Mouse (Mus musculus): ENCODE data around the gene Rab31. TPM values are rescaled to one million over a fixed set of nuclear protein-coding genes. Genes with fewer than 3 reads are reported as not detected.
A peak's percentile ranks its signal among the peaks of the same experiment; 100 is the strongest.

Rab31 gene
- 64.8 and 72.0 TPM in 2 replicates for polyA plus RNA-seq (2016; fragmentation: Nextera tagmentation; extraction: Ambion mirVana)

- Histone ChIP-seq H3K36me3 (no peaks in the 10 kb centered on the region), H3K4me1 (peaks cover 30% of the 10 kb centered on the region), H3K27ac (replicated peaks) (peak within 1 kb of the TSS; percentile 65), H3K9me3 (no peaks in the 10 kb centered on the region), H3K27me3 (peaks cover 16% of the 10 kb centered on the region), H3K9ac (replicated peaks) (peak within 1 kb of the TSS; percentile 89), H3K4me3 (peak within 1 kb of the TSS; percentile 81), H3K4me2 (replicated peaks) (peak within 1 kb of the TSS; percentile 86)
- WGBS = under 1% methylated on average over 74 of the region's 75 CpGs
- ATAC-seq (ENCODE audit: low FRiP score, low read depth) = peak; percentile 83
Observed at GRCm38 (mm10) chr17:65771951-65772934, at the start of gene Rab31. Gene Rab31, minus strand, starts transcription at chr17:65772752.

GRCm38 (mm10) chr17:65820197-65820596 is 47.6 kb upstream of the Rab31 start:
- no peaks in the 10 kb centered on the region for H3K27me3 ChIP-seq
- H3K27ac ChIP-seq (replicated peaks) = no peak overlapping the region
- H3K9ac ChIP-seq (replicated peaks) = no peak overlapping the region
- H3K9me3 ChIP-seq = no peaks in the 10 kb centered on the region
- ATAC-seq (ENCODE audit: low FRiP score, low read depth) = no peak
- no peak overlapping the region for H3K4me3 ChIP-seq
- peaks cover 74% of the 10 kb centered on the region for H3K36me3 ChIP-seq
- no peak overlapping the region for H3K4me2 ChIP-seq (replicated peaks)
- WGBS = 88% methylated on average over 5 of the region's 5 CpGs
- no peaks in the 10 kb centered on the region for H3K4me1 ChIP-seq

DNA sequence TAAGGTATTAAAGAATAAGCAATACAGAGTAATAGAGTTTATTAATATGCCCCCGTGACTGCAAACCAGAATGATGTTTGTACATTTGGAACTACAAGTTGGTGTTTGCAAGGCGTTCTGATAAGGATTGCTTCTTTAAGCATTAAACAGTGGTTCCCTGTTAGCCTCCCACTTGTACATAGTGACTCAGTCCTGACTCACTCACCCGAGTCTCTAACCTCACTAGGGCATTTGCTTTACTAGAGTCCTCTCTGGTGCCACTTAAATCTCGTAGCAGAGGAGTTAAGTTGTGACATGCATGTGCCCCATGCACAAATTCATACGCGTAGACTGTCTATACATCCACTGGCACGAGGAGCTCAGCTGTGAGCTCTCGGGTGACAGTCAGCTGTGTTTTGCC is 41.2 kb upstream of the Rab31 start:
- no peaks in the 10 kb centered on the region for H3K9me3 ChIP-seq
- no peaks in the 10 kb centered on the region for H3K4me1 ChIP-seq
- H3K27me3 ChIP-seq = no peaks in the 10 kb centered on the region
- no peak for ATAC-seq (ENCODE audit: low FRiP score, low read depth)
- H3K9ac ChIP-seq (replicated peaks) = no peak overlapping the region
- WGBS = 95% methylated on average over 8 of the region's 8 CpGs
- no peak overlapping the region for H3K4me3 ChIP-seq
- no peak overlapping the region for H3K4me2 ChIP-seq (replicated peaks)
- no peak overlapping the region for H3K27ac ChIP-seq (replicated peaks)
- peaks cover 73% of the 10 kb centered on the region for H3K36me3 ChIP-seq

GRCm38 (mm10) chr17:65811032-65811431 is 38.5 kb upstream of the Rab31 start:
- Histone ChIP-seq H3K4me2 (replicated peaks) (no peak overlapping the region), H3K9me3 (no peaks in the 10 kb centered on the region), H3K4me3 (no peak overlapping the region), H3K27ac (replicated peaks) (no peak overlapping the region), H3K4me1 (no peaks in the 10 kb centered on the region), H3K36me3 (peaks cover 59% of the 10 kb centered on the region), H3K27me3 (no peaks in the 10 kb centered on the region), H3K9ac (replicated peaks) (no peak overlapping the region)
- no peak for ATAC-seq (ENCODE audit: low FRiP score, low read depth)
- WGBS = 89% methylated on average over 5 of the region's 5 CpGs

DNA sequence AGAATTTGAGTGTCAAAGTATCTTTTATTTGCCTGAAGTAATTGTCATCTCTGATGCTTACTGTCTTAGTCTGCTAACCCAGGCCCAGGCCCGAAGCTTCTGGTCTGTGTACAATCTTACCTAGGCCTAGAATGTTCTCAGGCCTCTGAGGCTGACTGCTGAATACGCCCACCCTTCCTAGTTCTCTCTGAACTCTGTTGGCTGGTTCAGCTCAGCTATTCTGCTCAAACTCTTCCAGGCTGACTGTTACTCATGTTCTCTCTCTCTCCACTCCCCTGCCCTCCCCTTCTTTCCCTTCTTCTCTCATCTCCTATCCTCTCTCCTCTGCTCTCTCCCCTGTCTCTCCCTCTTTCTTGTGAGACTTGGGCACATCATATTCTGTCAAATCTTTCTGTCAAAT is 33.9 kb upstream of the Rab31 start:
- 80% methylated on average over 2 of the region's 2 CpGs for WGBS
- Histone ChIP-seq H3K4me2 (replicated peaks) (no peak overlapping the region), H3K4me3 (no peak overlapping the region), H3K4me1 (no peaks in the 10 kb centered on the region), H3K9ac (replicated peaks) (no peak overlapping the region), H3K27me3 (no peaks in the 10 kb centered on the region), H3K36me3 (peaks cover 26% of the 10 kb centered on the region), H3K9me3 (no peaks in the 10 kb centered on the region), H3K27ac (replicated peaks) (no peak overlapping the region)
- ATAC-seq (ENCODE audit: low FRiP score, low read depth) = no peak

- H3K9ac ChIP-seq (replicated peaks) = no peak overlapping the region
- ATAC-seq (ENCODE audit: low FRiP score, low read depth) = no peak
- peaks cover 22% of the 10 kb centered on the region for H3K36me3 ChIP-seq
- no peaks in the 10 kb centered on the region for H3K4me1 ChIP-seq
- H3K9me3 ChIP-seq = no peaks in the 10 kb centered on the region
- WGBS = 86% methylated on average over 4 of the region's 4 CpGs
- no peak overlapping the region for H3K4me3 ChIP-seq
- no peak overlapping the region for H3K27ac ChIP-seq (replicated peaks)
- no peak overlapping the region for H3K4me2 ChIP-seq (replicated peaks)
- H3K27me3 ChIP-seq = no peaks in the 10 kb centered on the region
Observed at GRCm38 (mm10) chr17:65805966-65806365, 33.4 kb upstream of the Rab31 start.

GRCm38 (mm10) chr17:65802026-65802425 is 29.5 kb upstream of the Rab31 start:
- WGBS = 79% methylated on average over 4 of the region's 4 CpGs
- Histone ChIP-seq H3K4me1 (0 out of 2 replicates have a peak, but pooled peaks cover 2% of the 10 kb centered on the region), H3K36me3 (peaks cover 6% of the 10 kb centered on the region), H3K4me2 (replicated peaks) (no peak overlapping the region), H3K27ac (replicated peaks) (no peak overlapping the region; the same call in 1 of the 2 replicates), H3K27me3 (no peaks in the 10 kb centered on the region), H3K9ac (replicated peaks) (no peak overlapping the region), H3K4me3 (no peak overlapping the region), H3K9me3 (no peaks in the 10 kb centered on the region)
- no peak for ATAC-seq (ENCODE audit: low FRiP score, low read depth)

DNA sequence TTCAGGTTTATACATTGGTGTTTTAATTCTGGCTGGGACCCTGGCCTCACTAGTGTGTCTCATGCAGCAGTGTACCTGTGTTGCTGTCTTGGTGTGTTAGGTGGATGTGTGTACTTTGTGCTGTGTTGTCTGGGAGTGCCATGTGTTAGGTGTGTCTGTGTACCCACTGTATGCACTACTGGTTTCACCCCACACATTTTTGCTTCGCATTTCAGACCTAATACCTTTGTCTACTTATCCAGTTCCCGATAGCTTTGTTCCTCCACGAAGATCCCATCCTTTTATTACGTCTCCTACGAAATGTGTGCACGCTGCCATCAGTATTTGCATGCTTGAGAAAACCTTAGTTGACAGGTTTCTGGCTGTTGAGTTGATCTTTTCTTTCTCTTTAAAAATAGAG is 27.9 kb upstream of the Rab31 start:
- Histone ChIP-seq H3K9ac (replicated peaks) (no peak overlapping the region), H3K4me3 (no peak overlapping the region), H3K9me3 (no peaks in the 10 kb centered on the region), H3K4me1 (0 out of 2 replicates have a peak, but pooled peaks cover 2% of the 10 kb centered on the region), H3K27me3 (no peaks in the 10 kb centered on the region), H3K27ac (replicated peaks) (no peak overlapping the region), H3K4me2 (replicated peaks) (no peak overlapping the region), H3K36me3 (peaks cover 6% of the 10 kb centered on the region)
- WGBS = 97% methylated on average over 6 of the region's 6 CpGs
- ATAC-seq (ENCODE audit: low FRiP score, low read depth) = no peak

- 86% methylated on average over 1 of the region's 1 CpGs for WGBS
Observed at GRCm38 (mm10) chr17:65799353-65799752, 26.8 kb upstream of the Rab31 start.

GRCm38 (mm10) chr17:65798446-65798845 is 25.9 kb upstream of the Rab31 start:
- WGBS = 80% methylated on average over 4 of the region's 4 CpGs
- H3K9ac ChIP-seq (replicated peaks) = no peak overlapping the region
- no peak overlapping the region for H3K27ac ChIP-seq (replicated peaks)
- no peaks in the 10 kb centered on the region; the same call in 1 of the 2 replicates for H3K36me3 ChIP-seq
- H3K4me1 ChIP-seq = 0 out of 2 replicates have a peak, but pooled peaks cover 2% of the 10 kb centered on the region
- no peak overlapping the region for H3K4me3 ChIP-seq
- no peak for ATAC-seq (ENCODE audit: low FRiP score, low read depth)
- H3K27me3 ChIP-seq = no peaks in the 10 kb centered on the region
- no peaks in the 10 kb centered on the region for H3K9me3 ChIP-seq
- no peak overlapping the region for H3K4me2 ChIP-seq (replicated peaks)

More at GRCm38 (mm10) chr17:65799353-65799752, 26.8 kb upstream of the Rab31 start:
- no peak for ATAC-seq (ENCODE audit: low FRiP score, low read depth)
- no peaks in the 10 kb centered on the region; the same call in 1 of the 2 replicates for H3K36me3 ChIP-seq
- H3K9me3 ChIP-seq = no peaks in the 10 kb centered on the region
- no peak overlapping the region for H3K9ac ChIP-seq (replicated peaks)
- H3K4me2 ChIP-seq (replicated peaks) = no peak overlapping the region
- H3K27me3 ChIP-seq = no peaks in the 10 kb centered on the region
- 0 out of 2 replicates have a peak, but pooled peaks cover 2% of the 10 kb centered on the region for H3K4me1 ChIP-seq
- no peak overlapping the region for H3K4me3 ChIP-seq
- H3K27ac ChIP-seq (replicated peaks) = no peak overlapping the region

- no peak overlapping the region for H3K4me3 ChIP-seq
- no peak for ATAC-seq (ENCODE audit: low FRiP score, low read depth)
- H3K4me2 ChIP-seq (replicated peaks) = no peak overlapping the region
- 0 out of 2 replicates have a peak, but pooled peaks cover 2% of the 10 kb centered on the region for H3K4me1 ChIP-seq
- H3K27me3 ChIP-seq = no peaks in the 10 kb centered on the region
- no peaks in the 10 kb centered on the region for H3K9me3 ChIP-seq
- H3K9ac ChIP-seq (replicated peaks) = no peak overlapping the region
- H3K27ac ChIP-seq (replicated peaks) = no peak overlapping the region
- 90% methylated on average over 7 of the region's 7 CpGs for WGBS
- no peaks in the 10 kb centered on the region; the same call in 1 of the 2 replicates for H3K36me3 ChIP-seq
Observed at GRCm38 (mm10) chr17:65796056-65796455, 23.5 kb upstream of the Rab31 start.

DNA sequence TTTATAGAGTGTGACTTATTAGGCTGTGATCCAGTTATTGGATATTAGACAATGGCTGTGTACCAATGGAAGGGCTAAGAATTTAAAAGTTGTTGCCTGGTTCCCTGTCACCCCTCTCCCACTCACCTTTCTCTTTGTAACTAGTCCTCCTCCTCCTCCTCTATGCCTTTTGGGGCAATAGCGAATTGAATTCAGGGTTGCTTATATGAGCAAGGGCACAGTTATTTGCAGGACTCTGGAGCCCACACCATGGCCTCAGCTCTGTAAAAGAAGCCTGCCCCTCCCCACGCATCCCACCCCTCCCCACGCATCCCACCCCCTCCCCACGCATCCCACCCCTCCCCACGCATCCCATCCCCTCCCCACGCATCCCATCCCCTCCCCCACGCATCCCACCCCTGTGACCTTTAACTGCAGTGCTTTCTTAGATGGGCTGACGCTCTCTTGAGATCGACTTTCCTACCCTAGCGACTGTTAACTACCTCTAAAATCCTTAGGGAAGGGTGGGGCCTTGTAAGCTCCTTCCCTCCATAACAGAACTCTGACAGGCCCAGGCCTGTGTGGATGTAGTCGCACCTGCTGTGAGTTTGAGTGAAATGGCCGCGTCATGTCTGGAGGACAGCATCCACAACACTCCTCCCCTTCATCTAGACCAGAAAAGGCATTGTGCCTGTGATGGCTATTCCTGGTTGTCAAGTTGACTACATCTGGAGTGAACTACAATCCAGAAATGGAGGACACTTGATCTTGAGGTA is 21.7 kb upstream of the Rab31 start:
- ATAC-seq (ENCODE audit: low FRiP score, low read depth) = no peak
- Histone ChIP-seq H3K9ac (replicated peaks) (no peak overlapping the region), H3K36me3 (no peaks in the 10 kb centered on the region; the same call in 1 of the 2 replicates), H3K9me3 (no peaks in the 10 kb centered on the region), H3K4me1 (no peaks in the 10 kb centered on the region), H3K4me2 (replicated peaks) (no peak overlapping the region), H3K27me3 (no peaks in the 10 kb centered on the region), H3K27ac (replicated peaks) (no peak overlapping the region), H3K4me3 (no peak overlapping the region)
- 87% methylated on average over 13 of the region's 13 CpGs for WGBS
